Comparison of ENCODE assay signal across 8 mouse cellular contexts in genomic region chr8:106415182-106415971, GRCm38 (mm10). TPM values are rescaled to one million over a fixed set of nuclear protein-coding genes. Genes with fewer than 3 reads are reported as not detected.
DNase-seq lines count a peak whose midpoint lies in the region; ATAC-seq and TF ChIP-seq lines count a peak whose summit lies in the region.

Zfp90 (plus strand) TSS chr8:106415327.

- under 1% methylated on average over 46 of the region's 46 CpGs for WGBS in hindbrain, postnatal 0 days

- DNase-seq in T-cell, adult 2 months (ENCODE audit: low spot score) = peak; percentile 84
- peak; percentile 95 for DNase-seq in cerebellum, postnatal 36 days
- DNase-seq in gastrocnemius, adult 18-20 months (ENCODE audit: low spot score) = peak; percentile 89
- DNase-seq in hindbrain, postnatal 0 days (ENCODE audit: low spot score) = peak; percentile 97
- peak; percentile 92 to 93 for DNase-seq in left cerebral cortex, adult 2 months (ENCODE audit: extremely low spot score in 1 of 2, low spot score in 2 of 2)
- DNase-seq in right cerebral cortex, adult 2 months (ENCODE audit: low spot score in 2 of 2) = peak; percentile 93 to 95
- DNase-seq in urinary bladder, postnatal 14 days (ENCODE audit: low spot score) = peak; percentile 94

- peaks cover 17% of the 10 kb centered on the region for H3K36me3 ChIP-seq in hindbrain, postnatal 0 days (ENCODE audit: insufficient read depth, low read length)

- H3K9me3 ChIP-seq in hindbrain, postnatal 0 days (ENCODE audit: low read length) = no peaks in the 10 kb centered on the region

- ATAC-seq in hindbrain, postnatal 0 days = peak; percentile 98
- peak; percentile 94 for ATAC-seq in megakaryocyte, adult 5-6 weeks (ENCODE audit: poor library complexity, severe bottlenecking)

- H3K4me3 ChIP-seq in hindbrain, postnatal 0 days (ENCODE audit: low read length) = peak within 1 kb of the TSS; percentile 87
- H3K4me3 ChIP-seq in left cerebral cortex, adult 2 months = peak within 1 kb of the TSS; percentile 88

- intact Hi-C loops in left cerebral cortex, adult 2 months (cut with DNase I) = loop anchor here (10.0 kb wide), 2 partner anchors 229 to 469 kb away; no protein-coding TSS in a partner anchor

- H3K9ac ChIP-seq in hindbrain, postnatal 0 days (replicated peaks; ENCODE audit: low read length) = peak within 1 kb of the TSS; percentile 91

- TF ChIP-seq CTCF in hindbrain, postnatal 0 days (IDR thresholded peaks at IDR 0.05; ENCODE audit: low read depth) = peak; percentile 94
- peak; percentile 80 for TF ChIP-seq CTCF in left cerebral cortex, adult 2 months (IDR thresholded peaks at IDR 0.05)

- no peaks in the 10 kb centered on the region for H3K27me3 ChIP-seq in hindbrain, postnatal 0 days (ENCODE audit: insufficient read depth, low read length)

- H3K4me2 ChIP-seq in hindbrain, postnatal 0 days (ENCODE audit: low read depth, low read length) = peak within 1 kb of the TSS; percentile 86

- H3K4me1 ChIP-seq in hindbrain, postnatal 0 days (ENCODE audit: insufficient read depth, low read length) = 0 out of 2 replicates have a peak, but pooled peaks cover 5% of the 10 kb centered on the region

- H3K27ac ChIP-seq in hindbrain, postnatal 0 days = peak within 1 kb of the TSS; percentile 94
- H3K27ac ChIP-seq in left cerebral cortex, adult 2 months = peak within 1 kb of the TSS; percentile 58

RNA-seq across cellular contexts. Expression of gene Zfp90, which starts in this region (rescaled TPM):
- under 1 TPM; 0.74 to 0.78 TPM for total RNA-seq in gastrocnemius, adult 18-20 months (2021)
- total RNA-seq in hindbrain, postnatal 0 days (2014; rRNA removed) = 22.6 and 26.2 TPM in 2 replicates
- polyA plus RNA-seq in hindbrain, postnatal 0 days (2015; fragmentation: Nextera tagmentation; extraction: Ambion mirVana) = 31.5 and 32.2 TPM in 2 replicates
- total RNA-seq in left cerebral cortex, adult 2 months (2021) = 10 to 100 TPM; 11.1 to 11.8 TPM
- total RNA-seq in megakaryocyte, adult 5-6 weeks (2015) = 7.7 and 7.8 TPM in 2 replicates
- total RNA-seq in megakaryocyte, adult 5-6 weeks (2017) = 8.4 and 12.0 TPM in 2 replicates

Comparison
In these comparisons a context has a peak if more than half of its experiments do, and no peak if none do; other contexts are left out.
1. Peak in every context shown above with its lines: DNase-seq, ATAC-seq, H3K4me3 ChIP-seq and H3K27ac ChIP-seq.
2. RNA of gene Zfp90 (total RNA-seq): 22.6 to 26.2 TPM in hindbrain, postnatal 0 days, 7.7 to 12.0 TPM in megakaryocyte, adult 5-6 weeks and 11.1 to 11.8 TPM in left cerebral cortex, adult 2 months; 0.74 to 0.78 TPM in gastrocnemius, adult 18-20 months; every median in the first group is over 4 times any median in the second.
3. Peak in DNase-seq in gastrocnemius, adult 18-20 months; RNA of the gene not detected or under 1 TPM.